Comparison of ENCODE assay signal across 8 mouse cellular contexts in genomic region chr2:133554286-133555021, GRCm38 (mm10). TPM values are rescaled to one million over a fixed set of nuclear protein-coding genes. Genes with fewer than 3 reads are reported as not detected.
DNase-seq lines count a peak whose midpoint lies in the region; ATAC-seq and TF ChIP-seq lines count a peak whose summit lies in the region.

No protein-coding gene starts in this region.

- H3K9me3 ChIP-seq in hindbrain, embryonic 16.5 days (ENCODE audit: control insufficient read depth, low read length): no peaks in the 10 kb centered on the region
- no peaks in the 10 kb centered on the region for H3K9me3 ChIP-seq in liver, postnatal 0 days (ENCODE audit: low read length)

- peak; percentile 72 for DNase-seq in Muller cell, postnatal 12 days (ENCODE audit: inconsistent ontology term)
- peak; percentile 8 for DNase-seq in brain, adult 2 months (ENCODE audit: low read depth, low spot score)
- peak; percentile 38 for DNase-seq in gastrocnemius, postnatal 14 days
- peak; percentile 49 for DNase-seq in liver, postnatal 0 days
- no peak for DNase-seq in layer of hippocampus, postnatal 36 days
- no peak for DNase-seq in cerebellum, adult 11 months

- H3K36me3 ChIP-seq in hindbrain, embryonic 16.5 days (ENCODE audit: control insufficient read depth, insufficient read depth, low read length): no peaks in the 10 kb centered on the region
- H3K36me3 ChIP-seq in liver, postnatal 0 days (replicated peaks; ENCODE audit: insufficient read depth, low read length): no peaks in the 10 kb centered on the region

- no peak for TF ChIP-seq CTCF in liver, postnatal 0 days (IDR thresholded peaks at IDR 0.05; ENCODE audit: low read depth)
- no peak for TF ChIP-seq CTCF in olfactory bulb, adult 2 months (IDR thresholded peaks at IDR 0.05; ENCODE audit: insufficient read depth, low read depth, low read length)

- 1% methylated on average over 53 of the region's 55 CpGs for WGBS in hindbrain, embryonic 16.5 days
- 3% methylated on average over 53 of the region's 55 CpGs for WGBS in liver, postnatal 0 days (ENCODE audit: insufficient replicate concordance)
- 6% methylated on average over 55 of the region's 55 CpGs for WGBS in olfactory bulb, adult 2 months

- TF ChIP-seq POLR2A in olfactory bulb, adult 2 months (IDR thresholded peaks at IDR 0.05; ENCODE audit: insufficient read depth, low read depth, low read length): no peak

- H3K4me3 ChIP-seq in hindbrain, embryonic 16.5 days (ENCODE audit: low read length): peak overlapping the region; percentile 49
- peak overlapping the region; percentile 47 for H3K4me3 ChIP-seq in liver, postnatal 0 days (ENCODE audit: low read depth, low read length)
- H3K4me3 ChIP-seq in olfactory bulb, adult 2 months (ENCODE audit: insufficient read depth, low read depth, low read length): peak overlapping the region; percentile 40

- TF ChIP-seq EP300 in liver, postnatal 0 days (IDR thresholded peaks at IDR 0.05; ENCODE audit: low read depth): no peak

- intact Hi-C loops in gastrocnemius, postnatal 14 days (cut with DNase I; ENCODE audit: low total_unique reads): loop anchor here (10.0 kb wide), 1 partner anchor 930 kb away; no protein-coding TSS in a partner anchor

- peaks cover 18% of the 10 kb centered on the region for H3K4me1 ChIP-seq in hindbrain, embryonic 16.5 days (ENCODE audit: control insufficient read depth, insufficient read depth, low read depth, low read length)
- peaks cover 5% of the 10 kb centered on the region for H3K4me1 ChIP-seq in liver, postnatal 0 days (ENCODE audit: insufficient read depth)
- H3K4me1 ChIP-seq in olfactory bulb, adult 2 months (ENCODE audit: control insufficient read depth, insufficient read depth, low read length): peaks cover 18% of the 10 kb centered on the region

- peaks cover 13% of the 10 kb centered on the region for H3K27me3 ChIP-seq in hindbrain, embryonic 16.5 days (replicated peaks; ENCODE audit: control insufficient read depth, insufficient read depth, low read length)
- H3K27me3 ChIP-seq in liver, postnatal 0 days (ENCODE audit: insufficient read depth, low read length): peaks cover 68% of the 10 kb centered on the region

- ATAC-seq in hindbrain, embryonic 16.5 days: peak; percentile 53
- ATAC-seq in liver, postnatal 0 days: peak; percentile 38

- no peak overlapping the region for H3K27ac ChIP-seq in hindbrain, embryonic 16.5 days (ENCODE audit: low read depth, low read length)
- no peak overlapping the region for H3K27ac ChIP-seq in liver, postnatal 0 days (ENCODE audit: low read depth)
- H3K27ac ChIP-seq in olfactory bulb, adult 2 months (ENCODE audit: insufficient read depth, low read depth, low read length): no peak overlapping the region

- H3K4me2 ChIP-seq in hindbrain, embryonic 16.5 days (ENCODE audit: low read length): peak overlapping the region; percentile 96
- peak overlapping the region; percentile 66 for H3K4me2 ChIP-seq in liver, postnatal 0 days (ENCODE audit: low read depth, low read length)

- H3K9ac ChIP-seq in hindbrain, embryonic 16.5 days (ENCODE audit: low read depth, low read length): peak overlapping the region; percentile 59
- H3K9ac ChIP-seq in liver, postnatal 0 days (replicated peaks): peak overlapping the region; percentile 40; the same call in 1 of the 2 replicates

RNA-seq across cellular contexts. Expression of gene Bmp2, which starts 2.5 kb away (rescaled TPM):
- total RNA-seq in gastrocnemius, postnatal 14 days (2021): 1 to 10 TPM; 1.7 to 2.2 TPM
- polyA plus RNA-seq in hindbrain, embryonic 16.5 days (2015; fragmentation: Nextera tagmentation; extraction: Ambion mirVana): 2.5 and 3.0 TPM in 2 replicates
- polyA plus RNA-seq in liver, postnatal 0 days (2015; fragmentation: Nextera tagmentation; extraction: Ambion mirVana): 5.6 and 5.7 TPM in 2 replicates
- not detected in 2 replicates for polyA plus RNA-seq in olfactory bulb, adult 2 months (2012; ENCODE audit: insufficient read depth, insufficient read length, low replicate concordance, missing spikeins)
- total RNA-seq in layer of hippocampus, postnatal 36 days (2021): 1 to 10 TPM; 1.7 to 1.9 TPM

Comparison
In these comparisons a context has a peak if more than half of its experiments do, and no peak if none do; other contexts are left out.
1. DNase-seq: peak in Muller cell, postnatal 12 days (single experiment), brain, adult 2 months (single experiment), gastrocnemius, postnatal 14 days (single experiment) and liver, postnatal 0 days (single experiment); none in layer of hippocampus, postnatal 36 days (0 of 2) and cerebellum, adult 11 months (single experiment).
2. Peak in every context shown above with its lines, with median percentiles within 50 percentile points of each other: H3K4me3 ChIP-seq.